Mouse (Mus musculus): ENCODE data around the gene Lmcd1.
"Not testable (repeated sequence)": the region's sequence is repeated elsewhere in the genome, so short reads cannot be mapped to it uniquely, and the experiment has no call there.

The Lmcd1 gene

GRCm38 (mm10) chr6:112273501-112274205 lies at the start of gene Lmcd1:
Lmcd1 (plus strand) TSS chr6:112273758.
- DNase-seq = peak; percentile 8

GRCm38 (mm10) chr6:112223877-112224632 lies 49.5 kb upstream of the Lmcd1 start:
- DNase-seq = no peak

GRCm38 (mm10) chr6:112236775-112237174 lies 36.8 kb upstream of the Lmcd1 start:
- DNase-seq = no peak

GRCm38 (mm10) chr6:112242216-112242615 lies 31.3 kb upstream of the Lmcd1 start:
- DNase-seq = no peak

GRCm38 (mm10) chr6:112245639-112246038 lies 27.9 kb upstream of the Lmcd1 start:
- no peak for DNase-seq

GRCm38 (mm10) chr6:112246636-112247035 lies 26.9 kb upstream of the Lmcd1 start:
- DNase-seq = no peak

GRCm38 (mm10) chr6:112253943-112254342 lies 19.6 kb upstream of the Lmcd1 start:
- DNase-seq = not testable (repeated sequence)

- DNase-seq = no peak
Measured at GRCm38 (mm10) chr6:112254967-112255366, 18.6 kb upstream of the Lmcd1 start.

- peak; percentile 17 for DNase-seq
Measured at GRCm38 (mm10) chr6:112255388-112256225, 18.0 kb upstream of the Lmcd1 start.

- no peak for DNase-seq
Measured at GRCm38 (mm10) chr6:112256599-112256998, 17.0 kb upstream of the Lmcd1 start.

GRCm38 (mm10) chr6:112261089-112261488 lies 12.5 kb upstream of the Lmcd1 start:
- DNase-seq = no peak

GRCm38 (mm10) chr6:112264321-112264720 lies 9.2 kb upstream of the Lmcd1 start:
- no peak for DNase-seq

GRCm38 (mm10) chr6:112266631-112267030 lies 6.9 kb upstream of the Lmcd1 start:
- no peak for DNase-seq

GRCm38 (mm10) chr6:112267661-112268357 lies 5.7 kb upstream of the Lmcd1 start:
- no peak for DNase-seq

GRCm38 (mm10) chr6:112274261-112275055 lies 900 bp downstream of the Lmcd1 start:
- peak; percentile 5 for DNase-seq

- no peak for DNase-seq
Measured at GRCm38 (mm10) chr6:112275731-112276245, 2.2 kb downstream of the Lmcd1 start.

- DNase-seq = no peak
Measured at GRCm38 (mm10) chr6:112278805-112279204, 5.2 kb downstream of the Lmcd1 start.

GRCm38 (mm10) chr6:112280161-112280560 lies 6.6 kb downstream of the Lmcd1 start:
- no peak for DNase-seq

- no peak for DNase-seq
Measured at GRCm38 (mm10) chr6:112280945-112281344, 7.4 kb downstream of the Lmcd1 start.

GRCm38 (mm10) chr6:112281935-112282334 lies 8.4 kb downstream of the Lmcd1 start:
- no peak for DNase-seq

- DNase-seq = no peak
Measured at GRCm38 (mm10) chr6:112284087-112284486, 10.5 kb downstream of the Lmcd1 start.

- no peak for DNase-seq
Measured at GRCm38 (mm10) chr6:112287671-112288070, 14.1 kb downstream of the Lmcd1 start.

Measured in thymus, postnatal 14 days (tissue).